Mouse (Mus musculus) embryonic facial prominence, embryonic 14.5 days (tissue): ENCODE measurements around the gene Dcun1d2. TPM values are rescaled to one million over a fixed set of nuclear protein-coding genes. Genes with fewer than 3 reads are reported as not detected.

Source experiments
- ATAC-seq: fragments of 200-750 bp; cut with Nextera tagmentation; 2 replicates; pipeline ENCODE4 v1.8.0; 2017; ENCODE audit warnings: low read depth, moderate number of reproducible peaks, moderate TSS enrichment
- DNase-seq: peaks from one replicate; pipeline ENCODE4 v3.0.0-alpha.2; 2015; ENCODE audit warnings: low spot score
- H3K27ac ChIP-seq: fragments of 300-500 bp; sonication (generic); replicated peaks from 2 replicates; pipeline ENCODE4 v1.5.1; 2014; ENCODE audit warnings: low read depth, mild to moderate bottlenecking, low read length, moderate library complexity
- H3K27me3 ChIP-seq: fragments of 300-500 bp; sonication (generic); replicated peaks from 2 replicates; pipeline ENCODE4 v1.6.1; 2014; ENCODE audit warnings: low read length; ENCODE audit not compliant: control insufficient read depth, insufficient read depth
- H3K36me3 ChIP-seq: fragments of 300-500 bp; sonication (generic); 2 replicates; pipeline ENCODE4 v1.6.1; 2014; ENCODE audit warnings: low read length, mixed read lengths; ENCODE audit not compliant: control insufficient read depth, insufficient read depth
- H3K4me1 ChIP-seq: fragments of 300-500 bp; sonication (generic); 2 replicates; pipeline ENCODE4 v1.6.1; 2014; ENCODE audit warnings: antibody characterized with exemption, low read length; ENCODE audit not compliant: control insufficient read depth, insufficient read depth
- H3K4me2 ChIP-seq: fragments of 300-500 bp; sonication (generic); 2 replicates; pipeline ENCODE4 v1.6.1; 2014; ENCODE audit warnings: low read depth, mild to moderate bottlenecking, low read length, moderate library complexity, mixed read lengths
- H3K4me3 ChIP-seq: fragments of 300-500 bp; sonication (generic); 2 replicates; pipeline ENCODE4 v1.5.1; 2014; ENCODE audit warnings: low read depth, mild to moderate bottlenecking, low read length
- H3K9ac ChIP-seq: fragments of 300-500 bp; sonication (generic); 2 replicates; pipeline ENCODE4 v1.6.1; 2014; ENCODE audit warnings: low read depth, mild to moderate bottlenecking, low read length, moderate library complexity, mixed read lengths
- H3K9me3 ChIP-seq: fragments of 300-500 bp; sonication (generic); 2 replicates; pipeline ENCODE4 v1.6.1; 2016; ENCODE audit warnings: low read length; ENCODE audit not compliant: control insufficient read depth
- WGBS: fragments of 180-500 bp; shearing (Covaris S2); extraction: QIAGEN DNeasy Blood & Tissue Kit; methylation state at CpG from one replicate; pipeline ENCODE4 v1.1.7; 2014; 5-methylcytosine and 5-hydroxymethylcytosine counted together
- polyA plus RNA-seq: library from polyadenylated mRNA; unstranded; fragments of >200 nt; fragmentation: Nextera tagmentation; extraction: Ambion mirVana; gene quantifications from 2 replicates; pipeline ENCODE4 v1.2.1, GENCODE M21; 2014

Dcun1d2 gene
- polyA plus RNA-seq, 1 experiment from 2014 or later, result 27.5 TPM

- Histone ChIP-seq H3K4me3 (peak overlapping the region; percentile 89), H3K36me3 (0 out of 2 replicates have a peak, but pooled peaks cover 8% of the 10 kb centered on the region), H3K27ac (peak overlapping the region; percentile 76), H3K4me1 (peaks cover 15% of the 10 kb centered on the region), H3K27me3 (no peaks in the 10 kb centered on the region), H3K4me2 (peak overlapping the region; percentile 92), H3K9me3 (no peaks in the 10 kb centered on the region), H3K9ac (peak overlapping the region; percentile 77)
- peak; percentile 64 for ATAC-seq
- 0% methylated on average over 21 of the region's 34 CpGs for WGBS
- peak; percentile 87 for DNase-seq
These were observed 633 bp downstream of the Dcun1d2 start for GRCm38 (mm10) chr8:13287304-13287691.

- H3K36me3 ChIP-seq, result 0 out of 2 replicates have a peak, but pooled peaks cover 4% of the 10 kb centered on the region
- no peaks in the 10 kb centered on the region for H3K9me3 ChIP-seq
- no peak overlapping the region for H3K27ac ChIP-seq
- no peak overlapping the region for H3K4me2 ChIP-seq
- no peaks in the 10 kb centered on the region for H3K27me3 ChIP-seq
- ATAC-seq, result no peak
- H3K4me1 ChIP-seq, result peaks cover 7% of the 10 kb centered on the region
- no peak for DNase-seq
- H3K4me3 ChIP-seq, result no peak overlapping the region
- WGBS, result 78% methylated on average over 1 of the region's 1 CpGs
- no peak overlapping the region for H3K9ac ChIP-seq
These were observed 4.7 kb downstream of the Dcun1d2 start for GRCm38 (mm10) chr8:13283200-13283599.

- Histone ChIP-seq H3K9ac (no peak overlapping the region), H3K27ac (no peak overlapping the region), H3K4me3 (no peak overlapping the region), H3K27me3 (no peaks in the 10 kb centered on the region), H3K4me1 (no peaks in the 10 kb centered on the region), H3K4me2 (no peak overlapping the region), H3K9me3 (no peaks in the 10 kb centered on the region), H3K36me3 (peaks cover 13% of the 10 kb centered on the region; the same call in 1 of the 2 replicates)
- ATAC-seq, result no peak
- 86% methylated on average over 5 of the region's 5 CpGs for whole genome bisulfite sequencing
- DNase-seq, result no peak
These were observed 10.9 kb downstream of the Dcun1d2 start for GRCm38 (mm10) chr8:13276941-13277447.

- ATAC-seq (no peak), DNase-seq (no peak)
- H3K27me3 ChIP-seq, result no peaks in the 10 kb centered on the region
- H3K36me3 ChIP-seq, result peaks cover 39% of the 10 kb centered on the region
- no peak overlapping the region for H3K4me2 ChIP-seq
- H3K9me3 ChIP-seq, result no peaks in the 10 kb centered on the region
- H3K4me1 ChIP-seq, result no peaks in the 10 kb centered on the region
- 84% methylated on average over 5 of the region's 5 CpGs for WGBS
- no peak overlapping the region for H3K4me3 ChIP-seq
- H3K27ac ChIP-seq, result no peak overlapping the region
- H3K9ac ChIP-seq, result no peak overlapping the region
These were observed 15.1 kb downstream of the Dcun1d2 start for GRCm38 (mm10) chr8:13272834-13273233.

GRCm38 (mm10) chr8:13267566-13267965 lies 20.4 kb downstream of the Dcun1d2 start:
- Histone ChIP-seq H3K4me3 (no peak overlapping the region), H3K27me3 (no peaks in the 10 kb centered on the region), H3K9ac (no peak overlapping the region), H3K4me2 (no peak overlapping the region), H3K4me1 (no peaks in the 10 kb centered on the region), H3K36me3 (peaks cover 36% of the 10 kb centered on the region), H3K27ac (no peak overlapping the region), H3K9me3 (no peaks in the 10 kb centered on the region)
- ATAC-seq, result no peak
- peak; percentile 64 for DNase-seq
- 62% methylated on average over 2 of the region's 2 CpGs for WGBS

- H3K27me3 ChIP-seq, result no peaks in the 10 kb centered on the region
- no peak overlapping the region for H3K4me2 ChIP-seq
- H3K36me3 ChIP-seq, result peaks cover 25% of the 10 kb centered on the region
- no peaks in the 10 kb centered on the region for H3K4me1 ChIP-seq
- DNase-seq (no peak), ATAC-seq (no peak)
- no peaks in the 10 kb centered on the region for H3K9me3 ChIP-seq
- H3K4me3 ChIP-seq, result no peak overlapping the region
- no peak overlapping the region for H3K9ac ChIP-seq
- WGBS, result 57% methylated on average over 3 of the region's 3 CpGs
- no peak overlapping the region for H3K27ac ChIP-seq
These were observed 24.6 kb downstream of the Dcun1d2 start for GRCm38 (mm10) chr8:13263376-13263775.

- no peak within 1 kb of the TSS for H3K4me2 ChIP-seq
- ATAC-seq (peak; percentile 91), DNase-seq (peak; percentile 65)
- H3K9me3 ChIP-seq, result no peaks in the 10 kb centered on the region
- peaks cover 37% of the 10 kb centered on the region for H3K36me3 ChIP-seq
- H3K4me3 ChIP-seq, result no peak within 1 kb of the TSS
- H3K4me1 ChIP-seq, result 0 out of 2 replicates have a peak, but pooled peaks cover 5% of the 10 kb centered on the region
- H3K27ac ChIP-seq, result no peak within 1 kb of the TSS
- WGBS, result 36% methylated on average over 8 of the region's 8 CpGs
- no peaks in the 10 kb centered on the region for H3K27me3 ChIP-seq
- H3K9ac ChIP-seq, result no peak within 1 kb of the TSS; the same call in 1 of the 2 replicates
These were observed 33.9 kb downstream of the Dcun1d2 start, which contains the start of gene Adprhl1 for GRCm38 (mm10) chr8:13254019-13254418. Gene Adprhl1, minus strand, starts transcription at chr8:13254162.

- Histone ChIP-seq H3K27ac (no peak overlapping the region), H3K9me3 (no peaks in the 10 kb centered on the region), H3K27me3 (no peaks in the 10 kb centered on the region), H3K4me2 (no peak overlapping the region), H3K4me3 (no peak overlapping the region), H3K9ac (no peak overlapping the region; the same call in 1 of the 2 replicates), H3K36me3 (peaks cover 31% of the 10 kb centered on the region), H3K4me1 (0 out of 2 replicates have a peak, but pooled peaks cover 5% of the 10 kb centered on the region)
- 52% methylated on average over 5 of the region's 5 CpGs for WGBS
- DNase-seq (peak; percentile 31), ATAC-seq (peak; percentile 59)
These were observed 34.5 kb downstream of the Dcun1d2 start for GRCm38 (mm10) chr8:13253413-13253812.

GRCm38 (mm10) chr8:13252837-13253236 lies 35.1 kb downstream of the Dcun1d2 start:
- H3K36me3 ChIP-seq, result peaks cover 25% of the 10 kb centered on the region
- no peak overlapping the region for H3K27ac ChIP-seq
- no peak overlapping the region for H3K4me2 ChIP-seq
- H3K9me3 ChIP-seq, result no peaks in the 10 kb centered on the region
- no peak for ATAC-seq
- no peak overlapping the region for H3K4me3 ChIP-seq
- 83% methylated on average over 13 of the region's 13 CpGs for WGBS
- DNase-seq, result no peak
- no peaks in the 10 kb centered on the region for H3K27me3 ChIP-seq
- H3K4me1 ChIP-seq, result 0 out of 2 replicates have a peak, but pooled peaks cover 5% of the 10 kb centered on the region
- H3K9ac ChIP-seq, result no peak overlapping the region
